Mouse (Mus musculus) stomach, embryonic 16.5 days (tissue): ENCODE results near the gene Npdc1. TPM values are rescaled to one million over a fixed set of nuclear protein-coding genes. Genes with fewer than 3 reads are reported as not detected.

ENCODE experiments used
- ATAC-seq: fragments of 200-750 bp; cut with Nextera tagmentation; 2 replicates; pipeline ENCODE4 v1.8.0; 2017; ENCODE audit warnings: moderate number of reproducible peaks, moderate TSS enrichment; ENCODE audit not compliant: insufficient read depth, low FRiP score
- H3K27ac ChIP-seq: fragments of 300-500 bp; sonication (generic); 2 replicates; pipeline ENCODE4 v1.5.1; 2014; ENCODE audit warnings: low read length
- H3K27me3 ChIP-seq: fragments of 300-500 bp; sonication (generic); 2 replicates; pipeline ENCODE4 v1.6.1; 2014; ENCODE audit warnings: low read length, control low read depth, mixed read lengths; ENCODE audit not compliant: control insufficient read depth, insufficient read depth
- H3K36me3 ChIP-seq: fragments of 300-500 bp; sonication (generic); 2 replicates; pipeline ENCODE4 v1.6.1; 2014; ENCODE audit warnings: low read length; ENCODE audit not compliant: control insufficient read depth, insufficient read depth
- H3K4me1 ChIP-seq: fragments of 300-500 bp; sonication (generic); 2 replicates; pipeline ENCODE4 v1.6.1; 2014; ENCODE audit warnings: low read length, control low read depth, mixed read lengths; ENCODE audit not compliant: control insufficient read depth, insufficient read depth
- H3K4me2 ChIP-seq: fragments of 300-500 bp; sonication (generic); 2 replicates; pipeline ENCODE4 v1.6.1; 2014; ENCODE audit warnings: low read depth, low read length, mixed read lengths
- H3K4me3 ChIP-seq: fragments of 300-500 bp; sonication (generic); replicated peaks from 2 replicates; pipeline ENCODE4 v1.5.1; 2014; ENCODE audit warnings: mild to moderate bottlenecking, low read length
- H3K9ac ChIP-seq: fragments of 300-500 bp; sonication (generic); 2 replicates; pipeline ENCODE4 v1.6.1; 2014; ENCODE audit warnings: low read length
- H3K9me3 ChIP-seq: fragments of 300-500 bp; sonication (generic); replicated peaks from 2 replicates; pipeline ENCODE4 v1.6.1; 2016; ENCODE audit warnings: low read length, control low read depth; ENCODE audit not compliant: control insufficient read depth
- WGBS: fragments of 180-500 bp; shearing (Covaris S2); extraction: QIAGEN DNeasy Blood & Tissue Kit; methylation state at CpG from one replicate; pipeline ENCODE4 v1.1.7; 2014; 5-methylcytosine and 5-hydroxymethylcytosine counted together
- polyA plus RNA-seq: library from polyadenylated mRNA; unstranded; fragments of >200 nt; fragmentation: Nextera tagmentation; extraction: Ambion mirVana; gene quantifications from 2 replicates; pipeline ENCODE4 v1.2.1, GENCODE M21; 2015

Npdc1 gene
- polyA plus RNA-seq, 1 experiment from 2014 or later: 54.9 TPM

- Histone ChIP-seq H3K9me3 (no peaks in the 10 kb centered on the region), H3K27ac (no peak overlapping the region), H3K36me3 (no peaks in the 10 kb centered on the region), H3K4me3 (no peak overlapping the region), H3K27me3 (no peaks in the 10 kb centered on the region), H3K9ac (no peak overlapping the region), H3K4me2 (no peak overlapping the region), H3K4me1 (no peaks in the 10 kb centered on the region)
- WGBS: 59% methylated on average over 5 of the region's 5 CpGs
- ATAC-seq: no peak
These were observed 14.7 kb upstream of the Npdc1 start for GRCm38 (mm10) chr2:25384492-25384891.

DNA sequence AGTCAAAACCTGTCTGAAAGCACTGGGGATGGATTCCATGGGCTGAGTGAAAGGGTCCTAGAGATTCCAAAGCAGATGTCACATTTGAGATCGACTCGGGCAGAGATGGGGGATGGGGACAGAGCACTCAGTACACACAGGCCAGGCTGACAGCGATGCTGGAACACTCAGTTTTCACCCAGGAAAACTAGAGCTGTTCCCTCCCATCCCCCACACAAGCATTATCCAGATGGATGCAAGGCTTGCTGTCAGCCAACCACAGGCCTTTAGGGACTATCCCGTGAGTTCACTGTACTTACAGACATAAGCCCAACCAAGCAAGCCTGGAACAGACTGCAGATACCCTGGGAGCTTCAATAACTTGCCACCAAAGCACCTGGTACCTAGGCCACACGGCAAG lies 7.9 kb upstream of the Npdc1 start:
- Histone ChIP-seq H3K9me3 (no peaks in the 10 kb centered on the region), H3K4me1 (peaks cover 12% of the 10 kb centered on the region), H3K4me2 (no peak overlapping the region), H3K36me3 (no peaks in the 10 kb centered on the region), H3K27ac (no peak overlapping the region), H3K9ac (no peak overlapping the region), H3K4me3 (no peak overlapping the region), H3K27me3 (peaks cover 3% of the 10 kb centered on the region; the same call in 1 of the 2 replicates)
- 57% methylated on average over 5 of the region's 5 CpGs for WGBS
- no peak for ATAC-seq

- H3K27me3 ChIP-seq: peaks cover 23% of the 10 kb centered on the region
- peaks cover 12% of the 10 kb centered on the region for H3K4me1 ChIP-seq
- peak; percentile 30; the same call in 1 of the 2 replicates for ATAC-seq
- no peak overlapping the region for H3K4me3 ChIP-seq
- H3K36me3 ChIP-seq: no peaks in the 10 kb centered on the region
- 46% methylated on average over 3 of the region's 3 CpGs for WGBS
- no peak overlapping the region for H3K4me2 ChIP-seq
- no peak overlapping the region; the same call in 1 of the 2 replicates for H3K9ac ChIP-seq
- H3K27ac ChIP-seq: peak overlapping the region; percentile 43
- no peaks in the 10 kb centered on the region for H3K9me3 ChIP-seq
These were observed 4.6 kb upstream of the Npdc1 start for GRCm38 (mm10) chr2:25394281-25395221.

DNA sequence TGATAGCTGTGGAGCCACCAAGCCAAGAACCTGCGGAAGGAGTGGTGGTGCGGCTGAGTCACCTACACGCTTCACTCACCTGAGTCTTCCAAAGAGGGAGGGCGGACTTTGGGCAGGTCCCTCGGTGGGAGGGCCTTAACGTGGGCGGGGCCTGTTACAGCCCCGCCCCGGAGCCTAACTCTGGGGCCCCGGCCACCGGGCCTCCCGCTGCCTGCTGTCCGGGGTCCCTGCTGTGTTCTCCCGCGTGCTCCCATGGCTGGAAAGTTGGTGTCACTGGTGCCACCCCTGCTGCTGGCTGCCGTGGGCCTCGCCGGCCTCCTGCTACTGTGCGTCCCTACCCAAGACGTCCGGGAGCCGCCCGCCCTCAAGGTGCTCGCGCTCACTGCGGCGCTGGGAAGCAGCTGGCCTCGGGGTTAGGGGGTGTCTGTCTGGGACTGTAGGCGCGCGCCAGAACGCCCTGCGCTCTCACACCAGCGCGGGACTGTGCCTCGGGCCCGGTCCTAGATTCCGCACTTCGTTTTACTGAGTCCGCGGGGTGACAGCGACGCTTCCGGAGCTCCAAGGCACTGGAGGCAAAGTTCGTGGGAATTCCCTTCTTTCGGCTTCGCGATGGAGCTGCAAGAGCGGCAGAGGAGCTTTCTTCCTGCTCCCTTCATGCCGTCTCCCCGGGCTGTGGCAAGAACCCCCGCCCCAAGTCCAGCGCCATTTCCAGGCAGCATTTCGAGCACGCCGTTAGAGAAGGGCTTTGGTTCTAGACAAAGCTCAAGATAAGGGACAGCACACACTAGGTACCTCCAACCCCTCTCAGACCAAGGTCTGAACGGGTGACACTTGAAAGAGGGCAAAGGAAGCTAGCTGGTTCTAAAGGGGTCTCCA lies 3.2 kb upstream of the Npdc1 start, which contains the start of gene Entpd2:
TSS of gene Entpd2 (plus strand) at position 154 of the 876 bp plus-strand sequence.
- H3K27ac ChIP-seq: peak within 1 kb of the TSS; percentile 20; the same call in 1 of the 2 replicates
- peaks cover 32% of the 10 kb centered on the region for H3K27me3 ChIP-seq
- peak within 1 kb of the TSS; percentile 75 for H3K4me2 ChIP-seq
- H3K36me3 ChIP-seq: no peaks in the 10 kb centered on the region
- H3K9ac ChIP-seq: peak within 1 kb of the TSS; percentile 67
- H3K4me3 ChIP-seq: peak within 1 kb of the TSS; percentile 55
- H3K9me3 ChIP-seq: no peaks in the 10 kb centered on the region
- peaks cover 16% of the 10 kb centered on the region for H3K4me1 ChIP-seq
- peak; percentile 86 for ATAC-seq
- WGBS: 2% methylated on average over 57 of the region's 57 CpGs

DNA sequence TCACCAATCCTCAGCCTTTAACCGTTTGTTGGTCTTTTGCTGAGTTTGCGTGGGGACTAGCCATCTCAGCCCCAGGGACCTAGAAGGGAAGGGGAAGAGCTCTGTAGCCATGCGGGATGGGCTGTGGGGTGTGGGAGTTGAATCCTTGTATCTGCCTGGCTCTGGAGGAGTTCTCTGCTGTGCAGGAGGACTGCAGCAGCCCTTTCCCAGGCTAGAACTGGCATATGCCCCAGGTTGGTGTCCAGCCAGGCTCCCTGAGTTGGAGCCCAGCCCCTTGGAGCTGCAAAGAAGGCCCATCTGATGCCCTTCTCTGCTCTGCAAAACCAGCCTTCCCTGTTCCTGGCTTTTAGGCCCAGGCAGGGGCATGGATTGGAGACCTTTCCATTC lies 2.6 kb upstream of the Npdc1 start:
- Histone ChIP-seq H3K9me3 (no peaks in the 10 kb centered on the region), H3K27me3 (peaks cover 32% of the 10 kb centered on the region), H3K27ac (no peak overlapping the region), H3K4me2 (peak overlapping the region; percentile 75), H3K4me1 (peaks cover 16% of the 10 kb centered on the region), H3K4me3 (peak overlapping the region; percentile 55), H3K36me3 (no peaks in the 10 kb centered on the region), H3K9ac (peak overlapping the region; percentile 67)
- ATAC-seq: no peak
- WGBS: 29% methylated on average over 3 of the region's 3 CpGs

- no peak overlapping the region for H3K27ac ChIP-seq
- H3K9ac ChIP-seq: no peak overlapping the region
- H3K4me2 ChIP-seq: peak overlapping the region; percentile 75
- ATAC-seq: no peak
- no peaks in the 10 kb centered on the region for H3K36me3 ChIP-seq
- no peaks in the 10 kb centered on the region for H3K9me3 ChIP-seq
- WGBS: 48% methylated on average over 1 of the region's 1 CpGs
- H3K4me1 ChIP-seq: peaks cover 16% of the 10 kb centered on the region
- H3K4me3 ChIP-seq: no peak overlapping the region
- H3K27me3 ChIP-seq: peaks cover 35% of the 10 kb centered on the region
These were observed 2.1 kb upstream of the Npdc1 start for GRCm38 (mm10) chr2:25397010-25397409.

DNA sequence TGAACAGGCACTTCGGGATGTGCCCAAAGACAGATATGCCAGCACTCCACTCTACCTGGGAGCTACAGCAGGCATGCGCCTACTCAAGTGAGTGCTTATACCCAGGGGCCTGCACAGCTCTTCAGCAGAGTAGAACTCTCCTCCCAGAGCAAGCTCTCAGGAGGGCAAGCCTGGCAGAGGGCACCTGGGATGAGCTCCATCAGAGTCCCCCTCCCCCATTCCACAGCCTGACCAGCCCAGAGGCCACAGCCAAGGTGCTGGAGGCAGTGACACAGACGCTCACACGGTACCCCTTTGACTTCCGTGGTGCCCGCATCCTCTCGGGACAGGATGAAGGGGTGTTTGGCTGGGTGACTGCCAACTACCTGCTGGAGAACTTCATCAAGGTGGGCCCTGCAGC lies 1.1 kb upstream of the Npdc1 start:
- WGBS: 88% methylated on average over 7 of the region's 7 CpGs
- peaks cover 38% of the 10 kb centered on the region for H3K27me3 ChIP-seq
- H3K9ac ChIP-seq: no peak overlapping the region

GRCm38 (mm10) chr2:25400291-25400690 lies 1.1 kb downstream of the Npdc1 start:
- no peak overlapping the region for H3K27ac ChIP-seq
- H3K9me3 ChIP-seq: no peaks in the 10 kb centered on the region
- H3K4me1 ChIP-seq: peaks cover 7% of the 10 kb centered on the region
- H3K4me2 ChIP-seq: peak overlapping the region; percentile 48
- no peak for ATAC-seq
- WGBS: 23% methylated on average over 16 of the region's 16 CpGs
- peaks cover 35% of the 10 kb centered on the region for H3K27me3 ChIP-seq
- no peaks in the 10 kb centered on the region for H3K36me3 ChIP-seq
- no peak overlapping the region; the same call in 1 of the 2 replicates for H3K4me3 ChIP-seq
- no peak overlapping the region for H3K9ac ChIP-seq

More for the DNA sequence above, 1.1 kb upstream of the Npdc1 start:
- Histone ChIP-seq H3K4me1 (peaks cover 16% of the 10 kb centered on the region), H3K9me3 (no peaks in the 10 kb centered on the region), H3K27ac (no peak overlapping the region), H3K4me2 (no peak overlapping the region), H3K4me3 (no peak overlapping the region), H3K36me3 (no peaks in the 10 kb centered on the region)
- no peak for ATAC-seq
